Mouse (Mus musculus) megakaryocyte-erythroid progenitor cell, adult 5-6 weeks (primary cell): Measurements from ENCODE around the gene Zfp462. TPM values are rescaled to one million over a fixed set of nuclear protein-coding genes. Genes with fewer than 3 reads are reported as not detected.

Source experiments
- ATAC-seq: replicated peaks from 2 replicates; pipeline ENCODE4 v1.8.0; 2016; ENCODE audit warnings: mild to moderate bottlenecking, inconsistent platforms; ENCODE audit not compliant: severe bottlenecking, poor library complexity, low FRiP score, low TSS enrichment
- total RNA-seq, 2 experiments: library from RNA; stranded (forward) in 1 of 2; stranded (reverse) in 1 of 2; fragments of 200-1000, 215-1000 nt in 1 of 2; fragments of >200 nt in 1 of 2; fragmentation: Nextera tagmentation in 1 of 2; gene quantifications; 2 replicates each; pipeline ENCODE4 v1.2.3; 2014 to 2017

Zfp462 gene
- total RNA-seq, 2 experiments from 2014 or later: 0.99 to 1.0 TPM

DNA sequence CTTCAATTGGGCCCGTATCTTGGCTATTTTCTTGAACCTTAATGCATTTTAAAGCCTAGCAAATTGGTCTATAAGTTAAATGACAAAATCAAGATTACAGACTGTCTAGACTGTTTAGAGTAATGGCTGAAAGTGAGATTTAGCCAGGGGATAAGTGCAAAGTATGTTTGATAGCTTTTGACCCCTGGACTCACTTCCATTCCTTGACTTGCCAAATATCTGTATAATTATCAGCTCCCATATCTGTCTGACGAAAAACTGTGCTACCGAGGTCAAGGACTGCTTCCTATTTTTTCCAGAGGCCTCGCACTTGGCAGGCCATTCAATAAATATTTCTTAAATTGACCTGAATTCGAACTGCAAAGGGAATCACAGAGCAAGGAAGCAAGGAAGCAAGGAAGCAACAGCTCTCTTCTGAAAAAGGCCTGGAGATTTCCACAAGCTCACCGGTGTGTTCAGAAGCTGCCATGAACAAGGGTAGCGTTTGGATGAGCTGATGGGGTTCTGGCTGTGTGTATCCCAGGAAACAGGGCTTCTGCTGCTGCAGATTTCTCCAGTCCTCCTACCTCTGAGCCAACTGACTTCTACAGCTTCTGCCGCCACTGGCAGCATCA lies 87.6 kb downstream of the Zfp462 start:
- ATAC-seq: no peak

DNA sequence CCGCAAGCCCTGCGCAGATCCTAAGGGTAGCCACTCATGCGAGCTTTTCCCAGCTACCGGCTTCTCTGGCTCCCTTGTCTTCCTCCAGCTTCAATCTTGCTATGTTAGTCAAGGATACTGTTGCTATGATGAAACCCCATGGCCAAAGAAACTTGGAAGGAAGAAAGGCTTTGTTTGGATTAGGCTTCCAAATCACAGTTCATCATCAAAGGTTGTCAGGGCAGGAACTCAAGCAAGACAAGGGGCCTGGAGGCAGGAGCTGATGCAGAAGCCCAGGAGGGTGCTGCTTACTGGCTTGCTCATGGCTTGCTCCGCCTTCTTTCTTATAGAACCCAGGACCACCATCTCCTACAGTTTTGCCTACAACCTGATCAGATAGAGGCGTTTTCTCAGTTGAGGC lies 88.6 kb downstream of the Zfp462 start:
- ATAC-seq: no peak

DNA sequence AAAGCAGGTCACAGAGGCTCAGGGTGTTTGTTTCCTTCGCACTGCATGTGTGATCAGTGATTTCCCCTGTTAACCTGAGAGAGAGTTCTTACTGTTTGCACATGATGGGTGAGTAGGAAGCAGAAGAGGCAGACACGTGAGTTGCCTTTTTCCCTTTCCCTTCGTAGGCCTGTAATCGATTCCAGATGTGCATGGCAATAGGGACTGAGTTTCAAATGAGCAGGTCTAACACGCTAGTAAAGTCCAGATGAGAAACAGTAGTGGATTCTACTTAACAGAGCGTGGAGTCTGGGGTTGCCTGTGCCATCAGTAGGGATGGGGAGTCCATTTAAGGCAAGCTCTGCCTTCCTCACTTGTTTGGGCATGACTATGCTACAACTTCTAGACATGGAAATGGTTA lies 93.3 kb downstream of the Zfp462 start:
- no peak for ATAC-seq

DNA sequence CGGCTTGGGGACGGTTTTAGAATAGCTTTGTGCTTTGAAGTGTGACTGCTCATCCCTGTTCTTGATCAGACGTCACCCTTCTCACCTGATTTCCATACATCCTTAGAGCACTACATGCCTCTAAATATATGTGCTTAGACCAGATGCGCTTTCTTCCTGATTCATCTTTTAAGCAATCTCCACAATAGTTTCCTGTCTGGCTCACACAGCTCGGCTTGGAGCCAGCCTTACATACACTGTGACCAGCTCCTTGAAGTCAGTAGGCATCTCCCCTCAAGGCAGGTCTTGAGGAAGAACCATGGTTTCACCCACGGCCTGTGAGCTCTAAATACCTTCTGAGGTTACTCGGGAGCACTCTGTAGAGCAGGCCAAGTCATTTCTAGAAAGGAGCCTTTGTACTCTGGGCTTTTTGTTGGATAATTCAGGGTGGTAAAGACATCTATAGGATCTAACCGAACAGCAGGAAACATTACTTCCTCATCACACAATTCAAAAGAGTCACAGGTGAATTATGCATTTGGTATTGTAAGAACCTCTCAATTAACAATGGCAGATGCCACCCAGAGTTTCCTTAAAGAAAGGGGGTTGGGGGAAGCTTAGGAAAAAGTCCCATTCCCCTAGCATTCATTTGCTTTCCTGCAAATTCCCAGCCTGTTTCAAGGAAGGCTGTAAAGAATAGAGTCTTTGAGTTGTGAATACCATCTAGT lies 95.6 kb downstream of the Zfp462 start:
- no peak for ATAC-seq

DNA sequence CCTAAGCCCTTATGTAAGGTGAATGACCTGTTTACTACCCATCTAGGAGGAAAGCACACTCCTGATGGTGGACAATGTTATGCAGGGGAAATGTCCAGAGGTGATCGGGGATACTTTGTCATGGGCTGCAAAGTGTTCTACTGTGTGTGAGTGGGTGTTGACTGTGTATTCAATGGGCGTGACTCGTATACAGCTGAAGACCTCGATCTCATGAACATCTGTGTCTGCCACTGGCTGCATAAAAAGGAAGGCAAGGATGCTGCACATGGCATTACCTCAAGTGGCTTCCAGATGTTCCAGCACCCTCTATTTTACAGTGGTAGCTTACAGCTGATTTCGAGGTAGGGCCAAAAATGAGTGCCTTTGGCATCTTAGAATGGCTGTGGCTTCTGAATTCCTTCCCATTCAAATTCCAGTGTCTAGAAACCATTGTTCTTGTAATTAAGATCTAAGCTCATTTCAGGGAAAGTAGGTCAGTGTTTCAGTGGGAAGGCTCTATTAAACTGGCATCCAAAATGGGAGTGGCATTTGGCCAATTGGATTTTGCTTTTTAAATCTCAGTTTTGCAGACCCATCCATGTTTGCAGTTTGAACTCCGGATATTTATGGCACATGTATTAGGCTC lies 96.4 kb downstream of the Zfp462 start:
- no peak for ATAC-seq

DNA sequence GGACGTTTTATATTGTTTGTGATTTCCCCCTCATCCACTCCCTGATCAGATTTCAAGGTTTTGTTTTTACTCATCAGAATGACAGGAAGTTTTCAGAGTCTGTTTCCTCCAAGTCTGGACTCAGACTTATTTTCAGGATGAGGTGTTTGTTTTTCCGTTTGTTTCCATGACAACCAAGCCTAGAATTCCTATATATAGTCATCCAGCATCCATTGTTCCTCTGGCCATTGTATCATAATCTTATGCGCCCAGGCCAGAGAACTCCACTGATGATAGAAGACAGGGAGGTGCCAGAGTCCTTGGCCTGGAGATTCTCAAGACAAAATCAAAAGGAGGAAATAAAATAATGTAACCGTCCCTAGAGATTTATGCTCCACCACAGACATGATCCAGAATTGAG lies 97.7 kb downstream of the Zfp462 start:
- ATAC-seq: no peak

DNA sequence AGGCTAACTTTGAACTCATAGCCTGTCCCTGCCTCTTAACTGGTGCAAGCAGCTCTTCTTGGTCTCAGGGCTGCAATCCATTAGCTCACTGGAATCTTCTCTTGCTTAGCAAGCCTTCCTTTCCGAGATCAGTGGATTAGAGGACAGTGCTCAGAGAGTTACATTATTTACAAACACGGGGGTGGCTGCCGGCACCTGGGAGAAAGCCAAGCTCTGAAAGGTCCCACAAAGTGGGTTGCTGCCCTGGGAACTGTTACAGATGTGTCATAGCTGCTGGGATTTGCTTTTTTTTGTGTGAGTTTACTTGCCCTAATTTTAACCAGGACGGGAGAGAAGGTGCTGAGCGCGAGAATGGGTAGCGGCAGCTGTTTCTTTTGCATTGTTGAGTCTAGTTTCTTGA lies 102.4 kb downstream of the Zfp462 start:
- no peak for ATAC-seq

DNA sequence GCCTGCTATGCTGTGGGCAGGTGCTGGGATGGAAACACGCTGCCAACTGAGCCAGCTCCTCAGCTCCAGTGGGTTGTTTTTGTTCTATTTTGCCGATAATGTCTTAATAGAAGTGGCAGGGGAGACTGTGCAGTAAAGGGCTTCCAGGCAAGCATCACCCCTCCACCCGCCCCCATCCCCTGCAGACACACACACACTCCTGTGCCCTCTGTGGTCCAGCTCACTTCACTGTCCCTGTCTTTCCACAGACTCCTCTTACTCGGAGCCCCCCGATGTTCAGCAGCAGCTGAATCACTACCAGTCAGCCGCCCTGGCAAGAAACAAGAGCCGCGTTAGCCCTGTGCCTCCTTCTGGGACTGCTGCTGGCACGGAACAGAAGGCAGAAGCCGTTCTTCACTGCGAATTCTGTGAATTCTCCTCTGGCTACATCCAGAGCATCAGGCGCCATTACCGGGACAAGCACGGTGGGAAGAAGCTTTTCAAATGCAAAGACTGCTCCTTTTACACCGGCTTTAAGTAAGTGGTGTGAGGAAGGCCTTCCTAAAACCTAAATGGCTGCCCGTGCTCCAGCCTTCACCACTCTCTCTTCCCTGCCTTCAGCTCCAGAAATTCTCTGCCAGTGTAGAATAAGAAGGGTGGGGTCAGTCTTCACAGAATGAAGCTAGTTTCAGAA lies 105.2 kb downstream of the Zfp462 start:
- ATAC-seq: no peak

DNA sequence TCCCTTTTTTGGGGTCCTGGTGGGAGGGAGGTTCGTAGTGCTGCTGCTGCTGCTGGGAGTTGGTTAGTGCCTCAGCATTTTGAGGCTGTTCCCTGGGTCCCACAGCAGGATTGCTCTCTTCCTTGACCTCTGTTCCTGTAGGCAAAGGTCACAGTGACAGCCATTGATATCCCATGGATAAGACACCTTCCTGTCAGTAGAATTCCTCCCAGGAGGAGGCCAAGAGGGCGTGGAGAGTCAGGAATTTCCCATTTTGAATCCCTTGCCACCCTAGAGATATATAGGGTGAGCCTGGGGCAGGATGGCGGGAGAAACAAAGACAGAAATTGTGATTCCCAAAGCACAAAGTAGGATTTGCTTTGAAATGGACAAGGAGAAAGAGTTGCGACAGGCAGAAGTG lies 106.5 kb downstream of the Zfp462 start:
- ATAC-seq: no peak

DNA sequence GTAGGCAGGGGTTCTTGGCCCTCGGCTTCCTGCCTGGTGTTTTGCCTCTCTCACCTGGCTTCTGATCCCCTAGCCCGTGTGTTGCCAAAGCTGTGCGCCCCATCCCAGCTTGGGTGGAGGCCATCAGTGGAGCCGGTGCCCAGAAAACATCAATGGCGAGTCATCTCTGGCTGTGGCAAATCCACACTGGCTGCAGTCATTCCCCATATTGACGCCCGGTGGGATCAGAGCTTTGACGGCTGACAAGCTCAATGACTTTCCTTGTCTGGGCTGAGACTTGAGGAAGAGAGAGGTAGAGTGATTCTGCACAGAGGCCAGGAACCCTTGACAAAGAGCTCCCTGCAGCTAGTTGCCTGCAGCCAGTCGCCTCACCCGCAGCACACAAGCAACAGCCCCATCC lies 107.8 kb downstream of the Zfp462 start:
- ATAC-seq: no peak

DNA sequence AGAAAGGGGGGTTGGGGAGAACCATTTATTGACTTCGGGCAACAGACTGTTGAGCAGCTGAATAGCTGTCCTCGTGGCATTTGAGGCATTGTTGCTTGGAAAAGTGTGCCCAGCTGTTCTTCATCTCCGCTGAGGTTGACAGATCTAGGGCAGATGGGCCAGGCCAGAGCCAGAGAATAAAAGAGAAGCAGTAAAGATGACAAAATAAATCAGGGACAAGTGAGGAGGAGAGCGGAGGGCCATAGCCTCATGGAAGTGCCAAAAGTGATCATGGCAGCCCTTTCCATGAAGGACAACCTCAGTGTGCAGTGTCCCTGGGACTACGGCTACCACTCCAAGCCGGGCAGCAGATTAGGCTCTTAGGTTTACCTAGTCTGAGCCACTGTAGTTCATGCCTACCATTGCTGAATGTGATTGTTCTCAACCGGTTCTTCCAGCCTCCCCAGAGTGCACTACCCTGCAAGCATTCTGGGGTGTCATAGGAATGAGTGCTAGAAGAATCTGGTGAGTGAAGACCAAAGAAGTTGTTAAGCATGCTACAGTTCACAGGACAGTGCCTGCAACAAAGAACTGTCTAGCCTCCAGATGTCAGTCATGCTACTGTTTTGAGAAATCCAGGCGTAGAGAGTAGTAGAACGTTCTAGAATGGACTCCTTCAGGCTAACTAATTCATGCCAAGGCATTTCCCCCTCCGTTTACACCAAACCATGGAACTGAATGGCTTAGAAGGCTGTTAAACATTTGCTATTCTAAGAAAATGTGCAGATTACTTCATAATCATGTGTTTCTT lies 113.0 kb downstream of the Zfp462 start:
- no peak for ATAC-seq

DNA sequence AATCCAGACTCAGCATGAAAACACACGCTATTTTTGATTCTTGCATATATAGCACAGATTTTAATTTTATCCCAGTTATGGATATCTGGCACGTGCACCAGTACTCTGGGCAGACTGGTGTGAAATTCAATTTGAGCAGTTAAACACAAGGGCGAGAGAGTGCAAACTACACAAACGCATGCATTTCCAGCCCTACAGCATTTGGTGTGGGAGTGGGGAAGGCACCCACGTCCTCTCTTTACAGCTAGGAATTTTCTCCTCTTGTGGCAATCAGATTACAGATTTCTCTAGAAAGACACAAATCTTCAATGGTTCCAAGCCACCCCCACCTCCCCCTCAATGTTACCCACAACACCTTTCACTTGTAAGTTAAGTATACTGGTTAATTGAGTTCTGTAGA lies 114.1 kb downstream of the Zfp462 start:
- ATAC-seq: no peak

DNA sequence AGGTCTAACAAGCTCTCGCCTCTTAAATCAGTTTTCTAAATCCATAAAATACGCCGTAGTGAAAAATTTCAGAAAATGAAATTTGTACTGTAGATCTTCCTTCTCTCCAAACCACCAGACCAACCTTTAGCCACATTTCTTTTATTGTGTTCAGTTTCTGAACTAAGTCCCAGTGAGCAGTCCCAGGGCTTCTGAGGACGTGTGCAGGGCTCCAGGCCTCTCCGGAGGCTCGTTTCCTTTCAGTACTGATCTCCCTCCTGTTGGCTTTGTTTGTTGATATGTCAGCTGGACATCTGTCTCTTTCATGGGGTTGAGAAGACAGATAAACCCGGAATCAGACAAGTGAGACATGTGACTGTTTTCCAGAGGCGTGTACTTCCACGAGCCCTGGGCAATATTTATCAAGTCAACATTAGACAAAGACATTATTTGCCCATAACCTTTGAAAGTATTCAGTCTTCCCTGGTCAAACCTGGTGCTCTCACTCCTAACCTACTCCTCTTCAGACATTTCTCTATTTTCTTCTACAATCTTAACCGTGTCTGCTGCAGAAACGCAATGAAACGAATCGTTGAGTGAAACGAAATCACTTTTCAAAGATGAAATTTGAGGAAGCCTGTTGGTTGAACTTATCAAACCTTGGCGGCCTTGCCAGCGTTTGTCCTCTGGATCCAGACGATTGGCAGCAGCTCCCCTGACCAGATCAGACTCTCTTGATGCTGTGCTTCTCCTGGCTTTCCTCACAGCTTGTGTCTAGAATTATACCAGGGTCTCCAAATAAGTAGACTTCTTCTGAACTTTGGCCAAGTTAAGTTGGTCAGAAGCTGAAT lies 121.7 kb downstream of the Zfp462 start:
- no peak for ATAC-seq

DNA sequence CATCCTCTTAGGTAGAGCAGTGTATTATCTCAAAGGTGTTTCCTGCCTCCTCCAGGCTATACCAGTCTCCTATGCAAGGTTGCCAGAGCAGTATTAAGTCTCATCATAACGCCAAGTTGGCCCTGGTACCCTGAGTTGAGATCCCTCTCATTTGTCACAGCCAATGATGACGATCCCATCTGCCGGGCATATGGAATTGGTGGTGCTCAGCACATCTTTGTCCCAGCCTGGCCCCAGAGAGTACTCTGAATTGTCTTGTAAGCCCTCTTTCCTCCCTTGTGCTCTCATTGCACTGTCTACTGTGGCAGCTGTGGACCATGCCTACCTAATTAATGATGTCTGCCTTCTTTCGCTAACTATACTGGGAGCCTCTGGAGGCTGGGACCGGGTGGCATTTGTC lies 126.7 kb downstream of the Zfp462 start:
- ATAC-seq: no peak

DNA sequence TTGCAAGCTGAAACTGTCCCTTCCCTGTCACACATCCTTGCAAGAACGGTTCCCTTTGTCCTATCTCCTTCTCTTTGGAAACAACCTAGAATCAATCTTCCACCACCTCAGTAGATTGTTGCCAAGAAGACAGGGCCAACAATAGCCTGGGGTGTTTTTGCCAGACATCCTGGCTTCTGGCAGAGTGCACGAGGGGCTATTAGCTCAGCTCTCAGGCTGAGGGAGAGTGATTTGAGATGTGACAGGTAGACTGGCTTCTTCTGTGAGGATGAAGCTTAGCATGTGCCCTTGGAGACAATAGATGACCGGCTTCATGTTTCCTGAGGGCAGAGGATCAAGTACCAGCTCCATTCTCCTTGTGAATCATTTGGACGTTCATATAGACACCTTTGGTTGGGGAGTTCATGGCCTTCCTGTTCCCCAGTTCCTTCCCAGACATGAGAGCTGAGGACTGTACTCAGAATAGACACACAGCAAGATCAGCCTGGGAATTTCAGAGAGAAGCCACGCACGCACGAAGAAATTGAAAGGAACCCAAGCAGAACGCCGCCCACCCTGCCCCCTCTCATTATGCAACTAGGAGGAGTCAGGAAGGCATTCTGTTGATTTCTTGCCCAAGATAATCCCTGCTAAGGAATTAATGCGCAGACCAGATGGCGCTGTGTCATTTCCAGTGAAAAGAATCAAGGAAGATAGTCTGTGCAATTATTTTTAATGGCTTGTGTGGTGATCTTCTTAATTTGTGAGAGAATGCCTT lies 132.5 kb downstream of the Zfp462 start:
- ATAC-seq: no peak

DNA sequence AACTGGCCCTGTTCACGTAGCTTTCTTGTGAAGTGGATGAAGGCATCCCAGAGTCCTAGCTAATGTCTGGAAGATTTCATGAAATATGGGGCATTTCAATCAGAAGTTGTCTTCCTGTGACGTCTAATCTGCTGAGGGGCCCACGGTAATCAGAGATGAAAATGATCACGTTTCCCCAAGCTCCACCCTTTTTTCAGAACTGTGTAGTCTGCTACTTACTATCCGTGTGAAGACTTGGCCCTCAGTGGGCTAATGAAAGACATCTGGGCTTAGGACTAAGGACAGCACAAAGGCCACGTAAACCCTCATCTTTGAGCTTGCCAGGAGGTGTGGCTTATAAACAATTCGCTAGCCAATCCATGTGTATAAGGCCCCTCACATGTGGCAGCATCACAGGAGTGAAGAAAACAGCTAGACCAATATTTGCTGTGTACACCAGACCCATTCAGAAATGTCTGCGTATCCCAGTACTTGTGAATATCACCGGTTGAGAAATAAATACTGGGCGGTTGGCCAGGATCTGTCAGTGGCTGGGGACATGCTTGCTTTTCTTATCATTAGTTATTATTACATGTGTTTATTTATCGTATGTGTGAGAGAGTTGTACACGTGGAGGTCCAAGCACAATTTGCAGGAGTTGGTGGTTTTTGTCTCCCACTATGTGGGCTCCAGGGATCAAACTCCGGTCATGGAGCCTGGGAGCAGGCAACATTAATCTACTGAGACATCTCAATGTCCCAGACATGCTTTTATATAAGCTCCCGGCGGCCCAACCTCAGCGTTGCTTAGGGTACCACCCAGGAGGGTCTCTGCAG lies 133.3 kb downstream of the Zfp462 start:
- ATAC-seq: no peak

DNA sequence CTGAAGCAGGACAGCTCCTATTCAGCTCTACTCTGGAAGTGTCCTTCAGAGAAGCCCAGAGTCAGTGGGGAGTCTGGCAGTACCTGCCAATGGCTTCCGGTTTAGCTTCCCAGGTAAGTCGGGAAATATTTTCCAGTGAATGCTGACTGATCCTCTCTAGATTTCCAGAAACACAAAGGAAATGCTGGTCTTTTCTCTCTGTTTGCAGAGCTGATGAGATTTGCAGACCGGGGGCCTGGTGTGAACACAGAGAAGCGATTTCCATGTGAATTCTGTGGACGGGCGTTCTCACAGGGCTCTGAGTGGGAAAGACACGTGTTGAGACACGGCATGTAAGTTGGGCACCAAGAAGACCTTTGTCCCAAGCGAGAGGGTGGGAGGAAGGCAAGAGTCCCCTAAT lies 134.2 kb downstream of the Zfp462 start:
- ATAC-seq: no peak
